Mouse (Mus musculus): ENCODE data around the gene Zkscan16. TPM values are rescaled to one million over a fixed set of nuclear protein-coding genes. Genes with fewer than 3 reads are reported as not detected.

Gene Zkscan16
- polyA plus RNA-seq, 1 experiment: 8.1 TPM

GRCm38 (mm10) chr4:58994762-58995161 lies 51.3 kb downstream of the Zkscan16 start, which contains the start of gene Dnajc25:
Dnajc25 (plus strand) TSS chr4:58995062.
- H3K27me3 ChIP-seq (ENCODE audit: control insufficient read depth, insufficient read depth, low read length): no peaks in the 10 kb centered on the region
- TF ChIP-seq CTCF (IDR thresholded peaks at IDR 0.05; ENCODE audit: borderline replicate concordance, insufficient read depth, low read depth, low read length): no peak
- no peak for TF ChIP-seq POLR2A (IDR thresholded peaks at IDR 0.05; ENCODE audit: borderline replicate concordance, insufficient read depth, low read length)
- no peak within 1 kb of the TSS for H3K27ac ChIP-seq (ENCODE audit: insufficient read depth, low read length)
- no peak within 1 kb of the TSS for H3K4me3 ChIP-seq (replicated peaks; ENCODE audit: insufficient read depth, low read depth, low read length)
- 94% methylated on average over 4 of the region's 4 CpGs for whole genome bisulfite sequencing
- H3K4me1 ChIP-seq (ENCODE audit: control insufficient read depth, insufficient read depth, low read length): no peaks in the 10 kb centered on the region
- DNase-seq: no peak

- no peak overlapping the region for H3K27ac ChIP-seq (ENCODE audit: insufficient read depth, low read length)
- no peak overlapping the region for H3K4me3 ChIP-seq (replicated peaks; ENCODE audit: insufficient read depth, low read depth, low read length)
- 78% methylated on average over 8 of the region's 8 CpGs for WGBS
- no peaks in the 10 kb centered on the region for H3K27me3 ChIP-seq (ENCODE audit: control insufficient read depth, insufficient read depth, low read length)
- H3K4me1 ChIP-seq (ENCODE audit: control insufficient read depth, insufficient read depth, low read length): no peaks in the 10 kb centered on the region
- no peak for TF ChIP-seq CTCF (IDR thresholded peaks at IDR 0.05; ENCODE audit: borderline replicate concordance, insufficient read depth, low read depth, low read length)
- no peak for TF ChIP-seq POLR2A (IDR thresholded peaks at IDR 0.05; ENCODE audit: borderline replicate concordance, insufficient read depth, low read length)
- no peak for DNase-seq
Observed at GRCm38 (mm10) chr4:58995251-58995693, 51.8 kb downstream of the Zkscan16 start.

GRCm38 (mm10) chr4:58997081-58997480 lies 53.7 kb downstream of the Zkscan16 start:
- TF ChIP-seq POLR2A (IDR thresholded peaks at IDR 0.05; ENCODE audit: borderline replicate concordance, insufficient read depth, low read length) (no peak), CTCF (IDR thresholded peaks at IDR 0.05; ENCODE audit: borderline replicate concordance, insufficient read depth, low read depth, low read length) (no peak)
- no peaks in the 10 kb centered on the region for H3K4me1 ChIP-seq (ENCODE audit: control insufficient read depth, insufficient read depth, low read length)
- H3K27me3 ChIP-seq (ENCODE audit: control insufficient read depth, insufficient read depth, low read length): no peaks in the 10 kb centered on the region
- DNase-seq: no peak
- WGBS: 32% methylated on average over 5 of the region's 5 CpGs
- no peak overlapping the region for H3K4me3 ChIP-seq (replicated peaks; ENCODE audit: insufficient read depth, low read depth, low read length)
- no peak overlapping the region for H3K27ac ChIP-seq (ENCODE audit: insufficient read depth, low read length)

- Histone ChIP-seq H3K27ac (ENCODE audit: insufficient read depth, low read length) (no peak overlapping the region), H3K27me3 (ENCODE audit: control insufficient read depth, insufficient read depth, low read length) (no peaks in the 10 kb centered on the region), H3K4me3 (replicated peaks; ENCODE audit: insufficient read depth, low read depth, low read length) (no peak overlapping the region), H3K4me1 (ENCODE audit: control insufficient read depth, insufficient read depth, low read length) (no peaks in the 10 kb centered on the region)
- no peak for DNase-seq
- WGBS: 95% methylated on average over 1 of the region's 1 CpGs
- TF ChIP-seq CTCF (IDR thresholded peaks at IDR 0.05; ENCODE audit: borderline replicate concordance, insufficient read depth, low read depth, low read length) (no peak), POLR2A (IDR thresholded peaks at IDR 0.05; ENCODE audit: borderline replicate concordance, insufficient read depth, low read length) (no peak)
Observed at GRCm38 (mm10) chr4:58998688-58999087, 55.3 kb downstream of the Zkscan16 start.

GRCm38 (mm10) chr4:58999686-59000085 lies 56.3 kb downstream of the Zkscan16 start:
- TF ChIP-seq CTCF (IDR thresholded peaks at IDR 0.05; ENCODE audit: borderline replicate concordance, insufficient read depth, low read depth, low read length) (peak; percentile 87), POLR2A (IDR thresholded peaks at IDR 0.05; ENCODE audit: borderline replicate concordance, insufficient read depth, low read length) (no peak)
- WGBS: 0% methylated on average over 2 of the region's 2 CpGs
- Histone ChIP-seq H3K4me1 (ENCODE audit: control insufficient read depth, insufficient read depth, low read length) (peaks cover 2% of the 10 kb centered on the region), H3K4me3 (replicated peaks; ENCODE audit: insufficient read depth, low read depth, low read length) (no peak overlapping the region), H3K27me3 (ENCODE audit: control insufficient read depth, insufficient read depth, low read length) (no peaks in the 10 kb centered on the region), H3K27ac (ENCODE audit: insufficient read depth, low read length) (no peak overlapping the region)
- DNase-seq: peak; percentile 68 to 78

GRCm38 (mm10) chr4:59000614-59001013 lies 57.2 kb downstream of the Zkscan16 start:
- WGBS: 5% methylated on average over 2 of the region's 2 CpGs
- H3K27me3 ChIP-seq (ENCODE audit: control insufficient read depth, insufficient read depth, low read length): no peaks in the 10 kb centered on the region

GRCm38 (mm10) chr4:59002948-59003805 lies 59.7 kb downstream of the Zkscan16 start, which contains the start of gene Gm20503:
Gm20503 (plus strand) TSS chr4:59003210.
- TF ChIP-seq POLR2A (IDR thresholded peaks at IDR 0.05; ENCODE audit: borderline replicate concordance, insufficient read depth, low read length): peak; percentile 76
- no peak for TF ChIP-seq CTCF (IDR thresholded peaks at IDR 0.05; ENCODE audit: borderline replicate concordance, insufficient read depth, low read depth, low read length)
- peak; percentile 91 to 92 for DNase-seq
- H3K27me3 ChIP-seq (ENCODE audit: control insufficient read depth, insufficient read depth, low read length): no peaks in the 10 kb centered on the region
- H3K4me1 ChIP-seq (ENCODE audit: control insufficient read depth, insufficient read depth, low read length): peaks cover 6% of the 10 kb centered on the region
- H3K27ac ChIP-seq (ENCODE audit: insufficient read depth, low read length): peak within 1 kb of the TSS; percentile 29
- WGBS: under 1% methylated on average over 89 of the region's 89 CpGs
- peak within 1 kb of the TSS; percentile 77 for H3K4me3 ChIP-seq (replicated peaks; ENCODE audit: insufficient read depth, low read depth, low read length)

More at GRCm38 (mm10) chr4:59000614-59001013, 57.2 kb downstream of the Zkscan16 start:
- no peak overlapping the region for H3K4me3 ChIP-seq (replicated peaks; ENCODE audit: insufficient read depth, low read depth, low read length)
- TF ChIP-seq CTCF (IDR thresholded peaks at IDR 0.05; ENCODE audit: borderline replicate concordance, insufficient read depth, low read depth, low read length) (peak; percentile 33; the same call in 1 of the 2 replicates), POLR2A (IDR thresholded peaks at IDR 0.05; ENCODE audit: borderline replicate concordance, insufficient read depth, low read length) (no peak)
- H3K4me1 ChIP-seq (ENCODE audit: control insufficient read depth, insufficient read depth, low read length): peaks cover 3% of the 10 kb centered on the region
- DNase-seq: peak in 1 of 2 experiments; percentile 39
- no peak overlapping the region for H3K27ac ChIP-seq (ENCODE audit: insufficient read depth, low read length)
